Mouse (Mus musculus): Measurements from ENCODE around the gene Dhps.

- no peak for TF ChIP-seq CTCF (IDR thresholded peaks at IDR 0.05; ENCODE audit: low read depth, low read length)
- no peak for TF ChIP-seq TAL1 (conservative IDR thresholded peaks at IDR 0.05; ENCODE audit: low read depth, low read length)
- TF ChIP-seq POLR2AphosphoS5 (IDR thresholded peaks at IDR 0.05; ENCODE audit: insufficient replicate concordance, low read depth, low read length) = no peak
Observed at GRCm38 (mm10) chr8:85043619-85044018, 27.9 kb upstream of the Dhps start.
